Mouse (Mus musculus): ENCODE measurements at regions not wholly inside any gene's neighbourhood (a gene's known extent, or its start where the extent isn't known, plus 50 kb on each side); places are given as distances from the start of the nearest gene placed in this dataset.

GRCm38 (mm10) chrX:76680890-76681289, 78.2 kb upstream of the Cldn34d start:
- Histone ChIP-seq H3K36me3 (ENCODE audit: control insufficient read depth, insufficient read depth, low read length, poor library complexity, severe bottlenecking) (no peaks in the 10 kb centered on the region), H3K27me3 (ENCODE audit: control insufficient read depth, insufficient read depth, low read length, poor library complexity, severe bottlenecking) (no peaks in the 10 kb centered on the region)
- peak; percentile 3 for DNase-seq (ENCODE audit: low read depth, low spot score)

All from splenic B cell, adult 2 months (primary cell).